Mouse (Mus musculus) Muller cell, postnatal 12 days (primary cell): ENCODE data around the gene Plppr1.
"Not testable (repeated sequence)": the region's sequence is repeated elsewhere in the genome, so short reads cannot be mapped to it uniquely, and the experiment has no call there.

Source experiments
- DNase-seq: peaks from one replicate; pipeline ENCODE4 v3.0.0-alpha.2; 2015; ENCODE audit errors: inconsistent ontology term

The Plppr1 gene

GRCm38 (mm10) chr4:49232206-49233031 is 173.3 kb downstream of the Plppr1 start:
- DNase-seq, result peak; percentile 87

- peak; percentile 69 for DNase-seq
These were observed 173.9 kb downstream of the Plppr1 start for GRCm38 (mm10) chr4:49233032-49233406.

GRCm38 (mm10) chr4:49238111-49238510 is 179.0 kb downstream of the Plppr1 start:
- no peak for DNase-seq

GRCm38 (mm10) chr4:49239451-49239850 is 180.4 kb downstream of the Plppr1 start:
- DNase-seq, result no peak

- DNase-seq, result peak; percentile 25
These were observed 185.7 kb downstream of the Plppr1 start for GRCm38 (mm10) chr4:49244791-49245190.

DNA sequence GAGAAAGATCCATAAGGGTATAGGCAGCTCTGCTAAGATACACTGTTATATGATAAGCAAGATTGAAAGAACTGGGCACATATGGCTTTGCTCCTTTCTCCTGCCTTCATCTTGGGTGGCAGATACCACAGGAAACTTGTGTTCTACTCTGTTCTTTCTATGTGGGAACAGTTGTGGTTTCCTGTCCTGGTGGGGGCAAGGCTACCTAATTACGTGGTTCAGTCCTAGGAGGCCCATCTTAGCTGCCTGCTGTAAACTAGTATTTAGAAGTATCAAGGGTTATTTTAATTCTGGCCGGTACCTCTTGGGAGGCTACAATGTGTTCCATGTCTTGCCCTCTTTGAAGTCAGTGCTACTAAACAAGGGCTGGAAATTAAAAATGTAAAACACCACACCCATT is 186.2 kb downstream of the Plppr1 start:
- DNase-seq, result no peak

DNA sequence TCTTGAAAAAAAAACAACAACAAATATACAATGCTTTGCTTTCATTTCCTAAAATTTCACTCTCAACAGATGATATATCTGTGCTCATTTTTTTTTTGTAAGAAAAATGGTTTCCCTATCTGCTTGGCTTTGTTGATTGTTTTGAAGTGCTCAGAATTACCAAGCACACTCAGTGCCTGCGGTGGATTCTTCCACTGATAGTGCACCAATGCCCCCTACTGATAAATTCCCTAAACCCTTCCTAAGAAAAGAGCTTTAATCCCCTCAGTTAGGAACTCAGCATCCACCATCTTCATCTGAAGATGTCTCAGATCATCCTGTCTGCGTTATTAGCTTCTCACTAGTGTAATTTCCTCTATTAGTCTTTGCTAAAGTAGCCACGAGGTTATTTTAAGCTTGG is 192.2 kb downstream of the Plppr1 start:
- DNase-seq, result peak; percentile 30

DNA sequence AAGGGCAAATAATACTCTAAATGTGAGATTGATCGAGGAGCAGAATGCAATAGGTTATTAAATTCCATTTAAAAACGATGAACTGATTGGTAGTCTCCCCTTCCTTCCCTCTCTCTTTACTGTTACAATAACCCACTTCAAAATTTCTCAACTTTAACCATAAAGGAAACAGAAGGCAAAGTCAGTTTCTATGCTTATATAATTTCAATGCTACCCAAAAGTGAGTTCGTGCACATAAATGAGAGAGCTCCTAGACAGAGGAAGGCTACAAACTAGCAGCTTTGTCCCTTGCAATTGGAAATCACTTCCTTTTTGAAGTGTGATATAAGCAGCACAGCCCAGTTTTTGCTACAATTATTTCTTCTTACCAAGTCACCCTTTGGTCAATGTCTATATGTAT is 193.1 kb downstream of the Plppr1 start:
- DNase-seq, result no peak

GRCm38 (mm10) chr4:49278515-49278914 is 219.4 kb downstream of the Plppr1 start:
- DNase-seq, result peak; percentile 31

DNA sequence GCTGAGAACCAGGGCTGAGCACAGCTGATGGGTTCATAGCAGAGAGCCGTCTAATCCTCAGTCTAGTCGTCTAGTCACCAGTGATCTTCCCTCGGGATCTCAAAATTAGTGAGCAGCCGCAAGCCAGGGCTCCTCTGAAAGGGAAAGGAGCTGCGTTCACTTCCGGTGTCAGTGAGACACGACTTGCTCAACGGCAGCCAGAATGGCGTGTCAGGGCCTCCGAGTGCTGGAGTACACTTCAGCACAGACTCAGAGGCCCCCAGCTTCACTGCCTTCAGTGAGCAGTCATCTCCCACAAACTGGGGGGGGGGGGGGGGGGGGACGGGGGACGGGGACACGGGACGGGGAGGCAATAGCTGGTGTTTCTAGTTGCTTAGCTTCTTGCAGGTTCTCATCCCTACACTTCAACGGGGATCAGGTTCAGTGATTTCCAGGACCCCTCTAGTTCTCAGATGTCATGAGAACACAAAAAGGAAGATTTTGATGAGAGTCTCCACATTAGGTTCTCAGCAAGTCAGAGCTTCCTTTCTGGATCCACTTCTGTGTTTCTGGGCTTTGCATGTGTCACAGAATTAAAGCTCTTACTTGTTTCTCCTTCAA is 225.7 kb downstream of the Plppr1 start:
- DNase-seq, result no peak

DNA sequence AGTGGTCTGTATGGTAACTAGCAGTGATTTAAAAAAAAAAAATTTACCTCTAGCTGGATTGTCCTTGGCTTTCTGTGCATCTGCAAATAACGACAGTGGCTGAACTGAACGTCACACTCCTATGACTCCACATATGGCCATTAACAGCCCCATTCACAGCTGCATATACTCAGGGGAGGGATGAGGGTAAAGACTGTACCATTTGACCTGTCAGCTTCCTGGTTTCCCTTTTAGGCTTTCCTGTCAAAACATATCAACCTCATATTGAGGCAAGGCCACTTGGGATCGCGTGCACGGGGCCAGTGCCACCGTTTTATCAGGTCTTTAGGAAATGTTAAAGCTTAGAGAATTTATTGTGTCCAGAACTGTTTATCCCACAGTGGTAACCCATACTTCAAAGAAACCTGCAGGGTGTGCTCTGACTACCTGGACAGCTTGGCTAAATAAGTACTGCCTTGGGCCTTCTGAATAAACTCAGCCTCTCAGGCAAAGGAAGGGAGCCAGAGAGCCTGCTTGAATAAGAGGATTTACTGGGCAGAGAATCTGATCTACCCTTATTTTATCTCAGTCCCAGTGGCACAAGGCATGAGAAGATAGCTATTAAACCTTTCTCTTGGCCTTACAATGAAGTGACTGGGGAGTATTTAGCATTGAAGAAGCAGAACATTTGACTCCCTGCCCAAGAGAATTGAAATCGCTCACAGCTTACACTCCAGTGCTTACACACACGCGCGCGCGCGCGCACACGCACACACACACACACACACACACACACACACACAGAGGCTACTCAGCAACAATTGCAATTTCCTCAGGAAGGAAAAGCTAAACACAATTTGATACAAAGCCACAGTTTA is 226.5 kb downstream of the Plppr1 start:
- DNase-seq, result peak; percentile 39

- DNase-seq, result no peak
These were observed 227.1 kb downstream of the Plppr1 start for GRCm38 (mm10) chr4:49286197-49286492.

- no peak for DNase-seq
These were observed 237.4 kb downstream of the Plppr1 start for GRCm38 (mm10) chr4:49296434-49296833.

- DNase-seq, result no peak
These were observed 240.5 kb downstream of the Plppr1 start for GRCm38 (mm10) chr4:49299576-49299975.

- peak; percentile 51 for DNase-seq
These were observed 263.0 kb downstream of the Plppr1 start for GRCm38 (mm10) chr4:49321903-49322635.

GRCm38 (mm10) chr4:49337949-49338348 is 278.9 kb downstream of the Plppr1 start:
- DNase-seq, result not testable (repeated sequence)

GRCm38 (mm10) chr4:49340091-49340490 is 281.0 kb downstream of the Plppr1 start:
- not testable (repeated sequence) for DNase-seq

- DNase-seq, result not testable (repeated sequence)
These were observed 288.9 kb downstream of the Plppr1 start for GRCm38 (mm10) chr4:49348001-49348400.

- DNase-seq, result peak; percentile 10
These were observed 289.6 kb downstream of the Plppr1 start for GRCm38 (mm10) chr4:49348677-49349076.

DNA sequence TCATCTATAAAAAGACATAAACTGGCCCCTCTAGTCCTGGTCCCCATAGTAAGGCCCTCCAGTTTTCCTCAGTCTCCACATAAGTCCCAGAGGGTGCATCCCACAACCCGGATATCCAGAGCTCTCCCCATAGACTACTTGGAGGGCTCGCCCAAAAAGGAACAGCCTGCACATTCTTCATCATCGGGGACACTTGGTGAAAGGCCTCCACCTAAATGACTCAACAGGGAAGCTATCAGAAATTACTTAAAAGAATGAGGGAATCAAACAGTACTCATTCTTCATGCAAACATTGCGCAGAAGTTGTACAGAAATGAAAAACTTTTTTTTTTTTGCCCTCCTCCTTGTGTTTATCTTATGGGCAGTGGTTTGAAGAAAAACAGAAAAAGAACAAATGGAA is 291.4 kb downstream of the Plppr1 start:
- no peak for DNase-seq

GRCm38 (mm10) chr4:49357097-49357496 is 298.0 kb downstream of the Plppr1 start:
- no peak for DNase-seq

DNA sequence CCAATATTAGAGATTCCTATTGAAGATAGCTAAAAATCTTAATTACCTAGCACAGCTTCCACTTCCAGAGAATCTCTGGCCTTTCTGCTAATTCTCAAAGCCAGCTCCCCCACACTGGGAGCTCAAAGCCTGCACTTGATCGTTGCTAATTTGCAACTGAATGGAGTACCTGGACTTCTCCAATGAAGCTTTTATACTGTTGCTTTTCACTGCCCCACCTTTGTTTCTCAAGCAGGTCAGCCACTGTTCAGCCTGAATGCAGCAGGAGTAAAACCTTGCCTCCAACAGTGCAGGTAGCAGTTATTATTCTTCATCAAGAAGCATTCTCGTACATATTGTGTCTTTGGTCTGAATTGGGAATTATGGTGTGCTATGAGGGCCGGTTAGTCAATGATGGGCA is 309.0 kb downstream of the Plppr1 start:
- not testable (repeated sequence) for DNase-seq
